Mouse (Mus musculus) cerebellum, postnatal 36 days (tissue): ENCODE results near the gene Sys1.

Experiments used
- DNase-seq, 2 experiments: peaks; one replicate each; pipeline ENCODE4 v3.0.0; 2021 to 2022; ENCODE audit warnings: mixed read lengths in 2 of 2

Sys1 gene

DNA sequence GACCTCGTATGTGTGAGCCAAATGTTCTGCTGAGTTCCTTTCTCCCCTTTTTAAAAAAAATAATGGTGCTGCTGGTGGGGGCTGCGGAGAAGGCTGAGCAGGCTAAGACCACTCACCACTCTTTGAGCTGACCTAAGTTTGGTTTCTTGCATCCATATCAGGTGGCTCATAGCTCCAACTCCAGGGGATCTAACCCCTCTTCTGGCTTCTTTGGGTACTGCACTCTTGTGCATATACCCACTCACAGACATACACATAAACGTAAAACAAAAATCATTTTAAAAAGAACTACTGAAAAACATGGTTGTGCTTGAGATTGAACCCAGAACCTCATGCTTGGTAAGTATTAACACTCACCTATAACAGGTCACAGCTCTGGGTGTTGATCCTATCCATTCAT, 48.2 kb downstream of the Sys1 start:
- DNase-seq = no peak

DNA sequence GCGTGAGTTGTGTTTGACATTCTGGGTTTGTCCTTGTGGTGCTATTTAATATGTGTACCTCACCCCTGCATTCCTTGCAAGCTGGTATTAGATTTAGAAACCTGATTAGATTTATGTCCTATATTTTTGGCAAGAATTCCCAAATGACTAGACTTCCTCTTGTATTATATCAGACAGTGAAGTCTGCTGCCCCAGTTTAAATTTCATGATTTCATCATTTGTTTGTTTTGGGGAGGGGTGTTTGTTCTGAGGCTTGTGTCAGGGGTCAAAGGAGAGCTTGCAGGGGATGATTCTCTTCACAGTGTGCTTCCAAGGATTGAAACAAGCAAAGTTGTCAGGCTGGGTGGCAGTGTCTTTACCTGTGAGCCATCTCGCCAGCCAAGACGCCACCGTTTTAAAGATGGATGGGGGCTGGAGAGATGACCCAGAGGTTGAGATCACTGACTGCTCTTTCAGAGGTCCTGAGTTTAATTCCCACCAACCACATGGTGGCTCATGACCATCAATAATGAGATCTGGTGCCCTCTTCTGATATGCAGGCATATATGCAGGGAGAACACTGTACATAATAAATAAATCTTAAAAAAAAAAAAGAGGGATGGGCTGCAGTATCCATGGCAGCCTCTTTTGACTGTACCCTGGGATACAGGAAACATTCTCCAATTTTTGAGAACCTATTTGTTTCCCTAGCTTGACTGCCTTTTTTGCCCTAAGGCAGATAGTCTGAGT, 49.0 kb downstream of the Sys1 start:
- DNase-seq = no peak

- DNase-seq = no peak
Observed at GRCm38 (mm10) chr2:164507811-164508210, 51.0 kb downstream of the Sys1 start.

- no peak for DNase-seq
Observed at GRCm38 (mm10) chr2:164510621-164511190, 53.9 kb downstream of the Sys1 start.

GRCm38 (mm10) chr2:164512121-164512909, 55.6 kb downstream of the Sys1 start:
- no peak for DNase-seq

GRCm38 (mm10) chr2:164513389-164513788, 56.6 kb downstream of the Sys1 start:
- no peak for DNase-seq

DNA sequence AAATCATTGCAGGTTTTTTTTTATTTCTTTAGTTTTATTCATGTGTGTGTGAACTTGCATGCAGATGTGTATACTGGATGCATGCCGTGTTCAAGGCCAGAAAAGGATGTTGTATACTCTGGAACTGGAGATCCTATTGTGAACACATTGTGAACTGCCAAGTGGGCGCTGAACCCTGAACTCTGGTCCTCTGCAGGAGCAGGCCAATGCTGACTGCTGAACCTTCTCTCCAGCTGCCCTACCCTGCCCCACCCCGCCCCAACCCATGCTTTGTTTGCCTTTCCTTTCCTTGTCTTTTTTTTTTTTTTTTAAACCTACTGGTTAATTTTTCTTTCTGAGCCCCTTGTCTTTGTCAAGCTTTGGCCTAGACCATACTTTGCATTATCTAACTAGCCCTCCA, 58.2 kb downstream of the Sys1 start:
- DNase-seq = no peak

- no peak for DNase-seq
Observed at GRCm38 (mm10) chr2:164515897-164516296, 59.1 kb downstream of the Sys1 start.

GRCm38 (mm10) chr2:164516592-164516991, 59.8 kb downstream of the Sys1 start:
- DNase-seq = no peak

- peak; percentile 50 to 58 for DNase-seq
Observed at GRCm38 (mm10) chr2:164517485-164518221, 60.9 kb downstream of the Sys1 start.

DNA sequence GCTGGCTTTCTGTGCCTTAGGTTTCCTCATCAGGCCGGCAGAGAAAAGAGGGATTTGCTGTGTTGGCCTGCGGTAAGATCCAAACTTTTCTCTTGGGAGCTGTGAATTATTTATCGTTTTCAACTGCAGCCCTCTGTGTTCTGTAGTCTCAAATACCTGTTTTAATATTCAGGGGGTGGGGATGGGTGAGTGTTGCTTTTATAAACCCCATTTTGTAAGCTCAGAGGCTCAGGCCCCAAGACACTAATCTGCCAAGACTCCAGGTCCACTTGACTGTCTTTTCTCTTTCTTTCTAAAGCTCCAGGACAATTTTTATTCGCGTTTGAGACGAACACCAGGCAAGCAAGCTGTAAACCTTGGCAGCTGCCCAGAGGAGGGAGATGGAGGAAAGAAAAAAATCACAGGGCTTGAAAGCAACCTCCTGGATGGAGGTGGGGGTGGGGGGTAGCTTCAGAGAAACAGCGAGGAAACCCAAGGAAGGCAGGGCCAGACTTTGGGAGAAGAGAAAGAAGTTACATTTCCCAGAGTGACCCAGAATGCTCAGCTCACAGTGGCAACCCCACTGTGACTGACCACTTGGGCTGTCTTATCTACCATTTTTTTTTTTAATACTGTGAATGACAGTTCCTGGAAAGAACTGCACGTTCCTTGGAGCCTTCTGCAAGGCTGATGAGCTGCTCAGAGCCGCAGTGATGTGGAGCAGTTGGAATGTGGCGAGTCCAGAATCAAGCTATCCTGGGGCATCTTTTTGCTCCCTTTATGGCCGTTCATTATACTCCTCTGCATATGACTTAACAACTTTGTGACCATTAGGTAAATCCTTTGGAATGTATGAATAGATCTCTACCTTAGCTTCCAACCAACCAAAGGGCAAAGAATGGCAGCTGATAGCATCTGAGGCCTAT, 61.8 kb downstream of the Sys1 start:
- no peak for DNase-seq

GRCm38 (mm10) chr2:164519171-164519526, 62.4 kb downstream of the Sys1 start:
- DNase-seq = no peak

GRCm38 (mm10) chr2:164520782-164521181, 64.0 kb downstream of the Sys1 start:
- peak; percentile 23 to 32 for DNase-seq

GRCm38 (mm10) chr2:164521841-164522240, 65.1 kb downstream of the Sys1 start:
- DNase-seq = no peak

DNA sequence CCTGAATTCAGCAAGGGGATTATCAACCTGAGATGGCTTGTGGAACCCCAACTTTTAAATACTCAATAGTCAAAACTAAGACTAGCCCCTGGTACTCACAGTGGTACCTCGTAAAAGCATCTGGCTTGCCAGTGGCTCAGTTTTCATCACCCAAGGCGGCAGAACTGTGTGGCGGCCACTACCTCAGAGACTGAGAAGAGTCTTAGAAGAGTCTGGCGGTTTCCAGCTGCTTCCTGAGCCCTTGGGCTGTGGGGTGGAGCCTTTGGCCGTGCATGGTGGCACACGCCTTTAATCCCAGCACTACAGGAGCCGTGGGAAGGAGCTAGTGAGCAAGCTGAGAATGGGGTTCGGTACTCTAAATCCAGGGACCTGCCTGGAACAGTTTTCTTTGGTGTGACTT, 65.5 kb downstream of the Sys1 start:
- DNase-seq = no peak

DNA sequence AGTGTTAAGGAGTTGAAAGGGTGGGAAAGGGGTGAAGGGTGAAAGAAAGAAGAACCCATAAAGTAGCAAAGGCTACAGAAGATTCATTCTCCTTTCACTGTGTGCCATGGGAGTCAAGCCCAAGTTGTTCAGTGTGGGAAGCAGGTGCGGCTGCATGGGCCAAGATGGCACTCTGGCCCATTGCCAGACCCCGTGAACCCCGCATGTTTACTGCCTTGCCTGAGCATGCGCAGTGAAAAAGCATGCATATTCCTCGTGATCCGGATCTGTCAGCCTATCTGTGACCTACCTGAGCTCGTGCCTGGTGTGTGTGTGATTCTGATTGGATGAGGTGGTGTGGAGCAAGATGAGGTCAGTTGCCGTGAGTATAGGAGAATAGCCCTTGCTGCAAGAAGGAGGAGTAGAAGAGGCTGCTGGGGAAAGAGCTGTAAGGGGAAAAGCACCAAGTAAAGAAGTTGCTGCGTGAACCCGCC, 66.6 kb downstream of the Sys1 start:
- peak in 1 of 2 experiments; percentile 17 for DNase-seq

- no peak for DNase-seq
Observed at GRCm38 (mm10) chr2:164528557-164528956, 71.8 kb downstream of the Sys1 start.
